Mouse (Mus musculus): ENCODE results near the gene Dscam. TPM values are rescaled to one million over a fixed set of nuclear protein-coding genes. Genes with fewer than 3 reads are reported as not detected.

The Dscam gene
- polyA plus RNA-seq, 1 experiment: 1.2 TPM

DNA sequence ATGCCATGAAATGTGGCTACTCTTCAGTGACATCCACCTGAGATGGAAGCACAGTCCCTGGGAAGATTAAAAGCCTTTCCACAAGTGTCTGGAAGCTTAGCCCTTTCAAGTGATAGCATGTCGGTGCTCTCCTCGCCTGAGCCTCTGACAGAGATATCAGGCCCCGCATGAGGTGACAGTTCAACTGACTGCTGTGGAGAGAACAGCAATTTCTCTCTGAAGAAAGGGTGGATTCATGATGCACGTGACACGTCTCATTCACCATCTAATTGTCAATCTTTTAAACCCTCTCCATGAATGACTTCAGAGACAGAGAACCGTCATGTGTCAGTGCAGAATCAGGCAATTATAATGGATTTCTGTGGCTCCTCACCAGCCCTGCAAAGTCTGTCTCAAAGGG is 416.2 kb downstream of the Dscam start:
- no peaks in the 10 kb centered on the region for H3K4me1 ChIP-seq (ENCODE audit: control insufficient read depth, insufficient read depth, insufficient read length)
- no peak overlapping the region for H3K27ac ChIP-seq (ENCODE audit: insufficient read depth, low read length)
- no peak overlapping the region for H3K4me3 ChIP-seq (ENCODE audit: extremely low read depth, insufficient read depth, insufficient read length)
- TF ChIP-seq CTCF (IDR thresholded peaks at IDR 0.05; ENCODE audit: extremely low read depth, insufficient read depth, insufficient read length, insufficient replicate concordance): no peak
- no peak for TF ChIP-seq POLR2A (IDR thresholded peaks at IDR 0.05; ENCODE audit: low read depth, low read length)
- H3K36me3 ChIP-seq (ENCODE audit: control insufficient read depth, insufficient read depth, low read length): no peaks in the 10 kb centered on the region
- no peaks in the 10 kb centered on the region for H3K27me3 ChIP-seq (ENCODE audit: control insufficient read depth, insufficient read depth, low read length)
- WGBS: 65% methylated on average over 6 of the region's 6 CpGs
- DNase-seq (ENCODE audit: low read depth in 1 of 2, low spot score in 2 of 2): no peak

DNA sequence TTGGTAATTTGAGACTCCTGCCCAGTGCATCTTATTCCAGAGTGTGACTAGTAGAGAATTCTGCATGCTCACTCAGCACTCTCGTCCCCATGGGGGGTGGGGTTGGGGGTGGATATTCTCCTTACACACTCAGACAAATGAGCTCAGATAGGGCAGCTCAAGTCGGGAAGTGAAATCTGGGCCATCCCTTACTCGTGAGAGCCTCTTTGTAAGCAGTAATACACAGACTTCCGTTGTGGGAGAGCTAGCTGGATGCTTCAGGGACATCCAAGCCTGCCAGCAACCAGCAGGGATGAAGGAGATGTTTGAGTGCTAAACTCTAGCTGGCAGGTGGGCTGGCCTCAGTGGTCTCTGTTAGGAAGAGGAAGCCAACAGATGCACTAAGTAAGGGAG is 416.8 kb downstream of the Dscam start:
- no peak for DNase-seq (ENCODE audit: low read depth in 1 of 2, low spot score in 2 of 2)
- no peak overlapping the region for H3K4me3 ChIP-seq (ENCODE audit: extremely low read depth, insufficient read depth, insufficient read length)
- no peaks in the 10 kb centered on the region for H3K36me3 ChIP-seq (ENCODE audit: control insufficient read depth, insufficient read depth, low read length)
- TF ChIP-seq CTCF (IDR thresholded peaks at IDR 0.05; ENCODE audit: extremely low read depth, insufficient read depth, insufficient read length, insufficient replicate concordance): no peak
- no peak for TF ChIP-seq POLR2A (IDR thresholded peaks at IDR 0.05; ENCODE audit: low read depth, low read length)
- no peak overlapping the region for H3K27ac ChIP-seq (ENCODE audit: insufficient read depth, low read length)
- H3K4me1 ChIP-seq (ENCODE audit: control insufficient read depth, insufficient read depth, insufficient read length): no peaks in the 10 kb centered on the region
- WGBS: 25% methylated on average over 4 of the region's 4 CpGs
- no peaks in the 10 kb centered on the region for H3K27me3 ChIP-seq (ENCODE audit: control insufficient read depth, insufficient read depth, low read length)

DNA sequence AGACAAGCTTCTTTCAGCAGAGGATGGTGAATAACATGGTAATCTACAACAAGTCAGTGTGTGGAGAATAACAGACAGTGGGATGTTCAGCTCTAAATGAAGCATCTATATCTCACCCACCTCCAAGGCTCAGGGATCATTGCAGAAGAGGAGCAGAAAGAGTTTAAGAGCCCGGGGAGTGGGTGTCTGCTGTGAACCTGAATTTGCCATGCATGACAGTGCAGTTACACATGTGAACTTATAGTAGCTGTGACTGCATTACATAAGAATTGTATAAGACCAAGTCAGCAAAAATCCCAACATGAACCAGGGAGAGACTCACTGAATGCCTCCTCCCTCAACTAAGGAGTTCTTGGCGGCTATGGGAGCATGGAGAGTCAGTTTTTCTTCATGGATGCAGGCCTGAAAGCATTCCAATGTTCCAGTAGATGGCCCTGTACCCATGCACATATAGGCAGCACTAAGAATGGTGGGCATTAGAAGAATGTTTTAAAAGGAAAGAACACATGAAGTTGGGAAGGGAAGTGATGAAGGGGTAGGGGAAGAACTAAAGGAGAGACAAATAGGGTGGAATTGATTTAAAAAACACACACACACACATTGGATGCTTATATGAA is 417.3 kb downstream of the Dscam start:
- WGBS: 76% methylated on average over 2 of the region's 2 CpGs
- H3K36me3 ChIP-seq (ENCODE audit: control insufficient read depth, insufficient read depth, low read length): no peaks in the 10 kb centered on the region
- no peak overlapping the region for H3K27ac ChIP-seq (ENCODE audit: insufficient read depth, low read length)
- no peak for TF ChIP-seq POLR2A (IDR thresholded peaks at IDR 0.05; ENCODE audit: low read depth, low read length)
- TF ChIP-seq CTCF (IDR thresholded peaks at IDR 0.05; ENCODE audit: extremely low read depth, insufficient read depth, insufficient read length, insufficient replicate concordance): no peak
- no peak for DNase-seq (ENCODE audit: low read depth in 1 of 2, low spot score in 2 of 2)
- no peaks in the 10 kb centered on the region for H3K4me1 ChIP-seq (ENCODE audit: control insufficient read depth, insufficient read depth, insufficient read length)
- no peak overlapping the region for H3K4me3 ChIP-seq (ENCODE audit: extremely low read depth, insufficient read depth, insufficient read length)
- H3K27me3 ChIP-seq (ENCODE audit: control insufficient read depth, insufficient read depth, low read length): no peaks in the 10 kb centered on the region

DNA sequence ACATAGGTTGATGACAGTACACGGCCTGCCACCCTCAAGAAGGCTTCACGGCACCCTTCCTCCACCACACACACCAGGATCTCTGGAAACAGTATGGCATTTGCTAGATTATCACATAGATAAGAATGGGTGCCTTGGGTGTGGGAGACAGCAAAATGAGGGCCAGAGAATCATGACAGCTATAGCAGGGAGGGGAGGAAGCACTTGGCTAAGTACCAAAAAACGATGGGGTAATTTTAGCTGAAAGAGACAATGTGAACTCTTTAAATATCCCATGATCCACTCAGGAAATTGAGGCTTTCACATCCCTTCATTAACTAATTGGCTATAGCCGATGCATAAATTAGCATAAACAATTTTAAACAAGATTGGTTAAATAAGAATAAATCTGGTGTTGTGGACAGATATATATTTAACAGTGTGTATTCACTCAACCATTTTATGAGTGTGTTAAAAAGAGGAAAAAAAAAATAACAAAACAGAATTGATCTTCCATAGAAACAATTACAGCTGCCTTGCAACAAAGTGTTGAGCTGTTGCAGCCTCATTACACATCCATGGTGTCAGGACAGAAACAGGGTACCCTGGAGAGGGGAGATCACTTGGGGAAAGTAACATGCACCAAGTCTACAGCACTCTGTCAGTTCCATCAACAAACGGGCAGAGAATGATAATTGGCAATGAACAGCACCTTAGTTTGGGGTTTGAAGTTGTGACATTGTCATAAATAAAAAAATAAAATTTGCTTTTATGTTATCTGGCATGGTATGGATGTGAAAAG is 427.9 kb downstream of the Dscam start:
- TF ChIP-seq POLR2A (IDR thresholded peaks at IDR 0.05; ENCODE audit: low read depth, low read length) (no peak), CTCF (IDR thresholded peaks at IDR 0.05; ENCODE audit: extremely low read depth, insufficient read depth, insufficient read length, insufficient replicate concordance) (no peak)
- Histone ChIP-seq H3K4me3 (ENCODE audit: extremely low read depth, insufficient read depth, insufficient read length) (no peak overlapping the region), H3K27me3 (ENCODE audit: control insufficient read depth, insufficient read depth, low read length) (no peaks in the 10 kb centered on the region), H3K27ac (ENCODE audit: insufficient read depth, low read length) (no peak overlapping the region), H3K4me1 (ENCODE audit: control insufficient read depth, insufficient read depth, insufficient read length) (no peaks in the 10 kb centered on the region), H3K36me3 (ENCODE audit: control insufficient read depth, insufficient read depth, low read length) (no peaks in the 10 kb centered on the region)
- DNase-seq (ENCODE audit: low read depth in 1 of 2, low spot score in 2 of 2): no peak
- 69% methylated on average over 5 of the region's 5 CpGs for WGBS

DNA sequence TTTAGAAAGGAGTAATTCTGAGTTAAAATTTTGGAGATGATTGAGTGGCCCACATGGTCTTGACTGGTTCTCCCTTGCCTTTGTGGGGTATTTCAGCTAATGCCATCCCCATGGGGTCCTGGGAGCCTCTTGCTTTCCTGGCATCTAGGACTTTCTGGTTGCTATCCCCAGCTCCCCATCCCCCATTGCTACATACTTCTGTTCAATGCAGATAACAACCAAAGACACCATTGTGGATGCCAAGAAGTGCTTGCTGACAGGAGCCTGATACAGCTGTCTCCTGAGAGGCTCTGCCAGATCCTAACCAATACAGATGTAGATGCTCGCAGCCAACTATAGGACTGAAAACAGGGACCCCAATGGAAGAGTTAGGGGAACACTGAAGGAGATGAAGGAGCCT is 429.2 kb downstream of the Dscam start:
- H3K4me1 ChIP-seq (ENCODE audit: control insufficient read depth, insufficient read depth, insufficient read length): no peaks in the 10 kb centered on the region
- WGBS: 75% methylated on average over 1 of the region's 1 CpGs
- H3K36me3 ChIP-seq (ENCODE audit: control insufficient read depth, insufficient read depth, low read length): no peaks in the 10 kb centered on the region
- H3K27me3 ChIP-seq (ENCODE audit: control insufficient read depth, insufficient read depth, low read length): no peaks in the 10 kb centered on the region
- no peak overlapping the region for H3K4me3 ChIP-seq (ENCODE audit: extremely low read depth, insufficient read depth, insufficient read length)
- DNase-seq (ENCODE audit: low read depth in 1 of 2, low spot score in 2 of 2): no peak
- no peak overlapping the region for H3K27ac ChIP-seq (ENCODE audit: insufficient read depth, low read length)
- TF ChIP-seq POLR2A (IDR thresholded peaks at IDR 0.05; ENCODE audit: low read depth, low read length) (no peak), CTCF (IDR thresholded peaks at IDR 0.05; ENCODE audit: extremely low read depth, insufficient read depth, insufficient read length, insufficient replicate concordance) (no peak)

DNA sequence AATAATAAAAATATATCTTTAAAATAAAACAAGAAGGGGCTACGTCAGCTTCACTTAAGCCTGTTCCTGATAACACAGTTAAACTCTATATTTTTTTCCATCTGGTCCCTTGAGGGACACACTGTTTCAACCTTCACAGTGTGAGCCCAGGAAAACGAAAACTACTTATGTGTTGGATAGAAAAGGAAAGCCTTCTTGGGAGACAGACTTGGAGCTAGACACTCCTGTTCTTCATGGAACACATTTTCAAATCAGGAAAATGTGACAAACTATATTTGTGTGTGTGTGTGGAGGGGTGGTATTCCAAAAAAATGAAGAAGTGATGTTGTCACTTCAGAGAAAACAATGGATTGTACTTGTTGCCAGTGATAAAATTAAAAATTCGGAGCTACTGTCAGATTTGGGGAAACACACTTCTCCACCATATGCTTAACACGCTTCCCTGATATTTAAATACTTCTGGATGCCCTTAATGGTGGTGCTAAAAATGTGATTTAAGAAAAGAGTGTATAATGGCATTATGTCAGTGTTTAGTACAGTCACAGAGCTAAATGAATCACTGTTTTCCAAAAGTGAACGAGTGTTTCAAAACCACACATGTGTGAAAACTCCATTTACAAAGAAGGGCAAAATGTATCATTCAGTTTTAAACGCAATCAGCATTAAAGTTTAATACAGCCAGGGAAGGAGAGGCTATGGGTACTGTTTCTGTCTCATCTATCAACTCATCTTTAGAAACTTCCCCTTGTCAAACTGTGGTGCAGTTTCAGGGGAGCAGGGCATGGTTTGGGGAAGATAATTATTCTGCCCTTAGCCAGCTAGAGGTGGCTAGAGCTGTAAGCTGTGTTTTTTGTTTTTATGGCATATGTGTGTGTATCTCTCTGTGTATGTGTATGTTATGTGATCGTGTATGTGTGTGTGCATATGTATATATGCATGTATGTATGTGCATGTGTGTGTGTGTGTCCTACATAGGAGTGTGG is 430.2 kb downstream of the Dscam start:
- Histone ChIP-seq H3K27me3 (ENCODE audit: control insufficient read depth, insufficient read depth, low read length) (no peaks in the 10 kb centered on the region), H3K4me1 (ENCODE audit: control insufficient read depth, insufficient read depth, insufficient read length) (no peaks in the 10 kb centered on the region), H3K4me3 (ENCODE audit: extremely low read depth, insufficient read depth, insufficient read length) (no peak overlapping the region), H3K27ac (ENCODE audit: insufficient read depth, low read length) (no peak overlapping the region), H3K36me3 (ENCODE audit: control insufficient read depth, insufficient read depth, low read length) (no peaks in the 10 kb centered on the region)
- TF ChIP-seq POLR2A (IDR thresholded peaks at IDR 0.05; ENCODE audit: low read depth, low read length) (no peak), CTCF (IDR thresholded peaks at IDR 0.05; ENCODE audit: extremely low read depth, insufficient read depth, insufficient read length, insufficient replicate concordance) (no peak)
- DNase-seq (ENCODE audit: low read depth in 1 of 2, low spot score in 2 of 2): no peak
- WGBS: 73% methylated on average over 7 of the region's 7 CpGs
